Mouse (Mus musculus) small intestine, adult 2 months (tissue): ENCODE data around the gene Rhno1.

Source experiments
- CTCF ChIP-seq: fragments of 200-500 bp; IDR thresholded peaks from 2 replicates; pipeline ENCODE4 v1.5.1; 2012; ENCODE audit warnings: low read depth, mild to moderate bottlenecking, control low read depth, inconsistent platforms, low read length, moderate library complexity, mixed read lengths; ENCODE audit not compliant: insufficient replicate concordance, insufficient read length; ENCODE audit errors: extremely low read depth
- POLR2A ChIP-seq: fragments of 200-500 bp; IDR thresholded peaks from 2 replicates; pipeline ENCODE4 v1.6.1; 2012; ENCODE audit warnings: low read depth, mild to moderate bottlenecking, control low read depth, inconsistent platforms, low read length, moderate library complexity

DNA sequence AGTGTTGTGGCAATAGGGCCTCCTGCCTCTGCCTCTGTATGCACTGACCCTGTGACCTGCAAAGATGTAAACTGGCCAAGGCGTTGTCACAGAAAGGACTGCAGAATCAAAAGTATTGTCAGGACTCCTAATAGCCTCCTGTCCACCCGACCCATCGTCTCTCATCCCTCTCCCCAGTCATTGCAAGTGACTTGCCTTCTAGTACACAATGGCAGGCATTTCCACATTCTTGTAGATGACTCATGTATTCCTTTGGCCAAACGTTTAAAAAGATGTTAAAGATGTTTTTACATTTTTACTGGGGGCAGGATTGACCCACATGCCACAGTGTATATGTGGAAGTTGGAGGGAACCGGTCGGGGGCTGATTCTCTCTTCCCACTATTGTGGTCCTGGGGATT, 2.0 kb upstream of the Rhno1 start:
- TF ChIP-seq CTCF (no peak), POLR2A (no peak)
